Mouse (Mus musculus) intestine, embryonic 16.5 days (tissue): Measurements from ENCODE around the gene Ppp6r2. TPM values are rescaled to one million over a fixed set of nuclear protein-coding genes. Genes with fewer than 3 reads are reported as not detected.

ENCODE experiments used
- ATAC-seq: fragments of 200-750 bp; cut with Nextera tagmentation; 2 replicates; pipeline ENCODE4 v1.8.0; 2017; ENCODE audit warnings: moderate TSS enrichment, moderate library complexity
- H3K27ac ChIP-seq: fragments of 300-500 bp; sonication (generic); 2 replicates; pipeline ENCODE4 v1.5.1; 2014; ENCODE audit warnings: mild to moderate bottlenecking, low read length
- H3K27me3 ChIP-seq: fragments of 300-500 bp; sonication (generic); replicated peaks from 2 replicates; pipeline ENCODE4 v1.6.1; 2014; ENCODE audit warnings: low read length, control low read depth, mixed read lengths; ENCODE audit not compliant: control insufficient read depth, insufficient read depth
- H3K36me3 ChIP-seq: fragments of 300-500 bp; sonication (generic); 2 replicates; pipeline ENCODE4 v1.6.1; 2014; ENCODE audit warnings: low read length, control low read depth; ENCODE audit not compliant: control insufficient read depth, insufficient read depth
- H3K4me1 ChIP-seq: fragments of 300-500 bp; sonication (generic); 2 replicates; pipeline ENCODE4 v1.6.1; 2014; ENCODE audit warnings: low read length, control low read depth, mixed read lengths; ENCODE audit not compliant: control insufficient read depth, insufficient read depth
- H3K4me2 ChIP-seq: fragments of 300-500 bp; sonication (generic); 2 replicates; pipeline ENCODE4 v1.6.1; 2014; ENCODE audit warnings: low read depth, low read length, control low read depth
- H3K4me3 ChIP-seq: fragments of 300-500 bp; sonication (generic); 2 replicates; pipeline ENCODE4 v1.5.1; 2014; ENCODE audit warnings: mild to moderate bottlenecking, low read length
- H3K9ac ChIP-seq: fragments of 300-500 bp; sonication (generic); 2 replicates; pipeline ENCODE4 v1.6.1; 2014; ENCODE audit warnings: low read depth, low read length
- H3K9me3 ChIP-seq: fragments of 300-500 bp; sonication (generic); 2 replicates; pipeline ENCODE4 v1.6.1; 2016; ENCODE audit warnings: low read length, control low read depth; ENCODE audit not compliant: control insufficient read depth
- WGBS: fragments of 180-500 bp; shearing (Covaris S2); extraction: QIAGEN DNeasy Blood & Tissue Kit; methylation state at CpG from one replicate; pipeline ENCODE4 v1.1.7; 2014; 5-methylcytosine and 5-hydroxymethylcytosine counted together
- polyA plus RNA-seq: library from polyadenylated mRNA; unstranded; fragments of >200 nt; fragmentation: Nextera tagmentation; extraction: Ambion mirVana; gene quantifications from 2 replicates; pipeline ENCODE4 v1.2.1, GENCODE M21; 2015

Gene Ppp6r2
- polyA plus RNA-seq, 1 experiment from 2014 or later: 18.0 TPM

DNA sequence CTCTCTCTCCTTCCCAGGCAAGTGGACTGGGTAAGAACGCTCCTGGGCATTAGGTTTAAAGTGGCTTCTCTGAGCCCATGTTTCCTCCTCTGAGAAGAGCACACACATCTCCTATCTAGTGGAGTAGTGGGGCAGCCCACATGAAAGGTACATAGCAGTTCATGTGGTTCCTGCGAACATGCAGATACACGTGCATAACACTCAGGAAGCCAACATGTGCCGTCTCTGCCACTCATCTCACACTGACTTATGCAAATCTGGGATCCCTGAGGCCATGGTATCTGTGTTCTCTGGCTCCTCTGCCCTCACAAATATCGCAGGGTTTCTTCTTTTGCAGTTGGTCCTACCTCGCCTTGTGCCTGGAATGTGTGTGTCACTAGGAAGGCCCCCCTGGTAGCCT lies 71.2 kb downstream of the Ppp6r2 start:
- Histone ChIP-seq H3K9ac (no peak overlapping the region), H3K27me3 (no peaks in the 10 kb centered on the region), H3K27ac (no peak overlapping the region), H3K4me1 (no peaks in the 10 kb centered on the region), H3K4me3 (no peak overlapping the region), H3K36me3 (peaks cover 7% of the 10 kb centered on the region; the same call in 1 of the 2 replicates), H3K4me2 (no peak overlapping the region), H3K9me3 (no peaks in the 10 kb centered on the region)
- ATAC-seq: no peak
- WGBS: 88% methylated on average over 6 of the region's 6 CpGs

DNA sequence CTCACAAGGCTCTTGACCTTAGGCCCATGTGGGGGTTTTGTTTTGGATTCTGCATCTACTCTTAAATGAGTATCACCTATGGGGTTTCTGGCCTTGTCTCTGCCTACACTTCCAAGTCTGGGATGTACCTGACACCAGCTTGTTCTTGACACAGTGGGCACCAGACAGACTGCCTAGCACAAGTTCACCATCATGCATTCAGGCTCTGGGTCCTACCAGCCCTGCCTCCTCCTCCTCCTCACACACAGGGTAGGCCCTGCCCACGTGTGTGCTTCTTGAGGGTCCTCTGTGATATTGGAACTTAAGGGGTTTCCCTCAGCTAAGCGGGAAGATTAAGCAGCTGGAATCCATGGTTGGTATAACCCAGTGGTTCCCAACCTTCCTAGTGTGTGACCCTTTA lies 72.7 kb downstream of the Ppp6r2 start:
- Histone ChIP-seq H3K4me2 (no peak overlapping the region), H3K9ac (no peak overlapping the region), H3K27ac (no peak overlapping the region), H3K4me1 (no peaks in the 10 kb centered on the region), H3K27me3 (no peaks in the 10 kb centered on the region), H3K4me3 (no peak overlapping the region), H3K36me3 (peaks cover 11% of the 10 kb centered on the region; the same call in 1 of the 2 replicates), H3K9me3 (no peaks in the 10 kb centered on the region)
- ATAC-seq: no peak
- 73% methylated on average over 2 of the region's 2 CpGs for WGBS

DNA sequence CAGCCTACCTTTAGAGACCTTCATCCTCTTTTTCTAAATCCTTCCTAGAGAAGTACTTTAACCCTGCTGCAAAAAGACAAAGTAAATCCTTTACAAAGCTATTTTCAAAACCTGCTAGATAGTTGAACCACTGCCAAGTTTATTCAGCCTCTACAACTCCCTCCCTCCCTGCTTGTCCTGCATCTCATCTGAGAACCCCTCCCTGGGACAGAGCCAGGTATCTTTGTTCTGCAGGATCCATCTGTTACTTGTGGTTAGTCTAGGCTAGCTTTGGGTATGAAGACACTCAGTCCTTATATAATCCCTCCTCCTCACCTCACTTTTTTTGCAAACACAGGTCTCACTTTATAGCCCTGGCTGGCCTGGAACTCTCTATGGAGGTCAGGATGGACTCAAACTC lies 73.7 kb downstream of the Ppp6r2 start:
- no peak for ATAC-seq
- Histone ChIP-seq H3K9me3 (no peaks in the 10 kb centered on the region), H3K36me3 (peaks cover 13% of the 10 kb centered on the region; the same call in 1 of the 2 replicates)

DNA sequence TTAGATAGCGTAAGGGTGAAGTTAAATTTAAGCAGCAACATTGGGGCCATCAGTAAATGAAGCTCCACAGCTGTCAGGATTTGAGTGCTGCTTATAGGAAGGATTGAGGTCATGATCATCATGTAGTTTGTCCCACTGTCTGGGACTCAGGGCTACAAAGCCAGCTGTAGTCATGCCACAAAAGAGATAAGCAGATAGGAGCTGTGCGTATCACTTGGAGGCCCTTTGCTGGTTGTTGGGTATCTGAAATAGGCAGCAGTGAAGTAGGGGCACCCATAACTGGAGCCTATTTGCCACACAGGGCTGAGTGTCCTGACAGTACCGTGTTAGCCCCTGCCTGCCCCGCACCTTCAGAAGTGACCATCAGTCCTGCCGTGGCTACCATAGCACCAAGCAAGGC lies 74.1 kb downstream of the Ppp6r2 start:
- H3K36me3 ChIP-seq: peaks cover 13% of the 10 kb centered on the region; the same call in 1 of the 2 replicates
- H3K27ac ChIP-seq: no peak overlapping the region
- no peaks in the 10 kb centered on the region for H3K9me3 ChIP-seq
- no peaks in the 10 kb centered on the region for H3K27me3 ChIP-seq
- no peak overlapping the region for H3K9ac ChIP-seq
- H3K4me1 ChIP-seq: no peaks in the 10 kb centered on the region
- ATAC-seq: peak; percentile 36; the same call in 1 of the 2 replicates
- WGBS: 93% methylated on average over 5 of the region's 5 CpGs
- H3K4me2 ChIP-seq: no peak overlapping the region
- no peak overlapping the region for H3K4me3 ChIP-seq

More for the DNA sequence above, 73.7 kb downstream of the Ppp6r2 start:
- no peak overlapping the region for H3K4me2 ChIP-seq
- no peak overlapping the region for H3K9ac ChIP-seq
- no peaks in the 10 kb centered on the region for H3K27me3 ChIP-seq
- H3K27ac ChIP-seq: no peak overlapping the region
- no peaks in the 10 kb centered on the region for H3K4me1 ChIP-seq
- H3K4me3 ChIP-seq: no peak overlapping the region

DNA sequence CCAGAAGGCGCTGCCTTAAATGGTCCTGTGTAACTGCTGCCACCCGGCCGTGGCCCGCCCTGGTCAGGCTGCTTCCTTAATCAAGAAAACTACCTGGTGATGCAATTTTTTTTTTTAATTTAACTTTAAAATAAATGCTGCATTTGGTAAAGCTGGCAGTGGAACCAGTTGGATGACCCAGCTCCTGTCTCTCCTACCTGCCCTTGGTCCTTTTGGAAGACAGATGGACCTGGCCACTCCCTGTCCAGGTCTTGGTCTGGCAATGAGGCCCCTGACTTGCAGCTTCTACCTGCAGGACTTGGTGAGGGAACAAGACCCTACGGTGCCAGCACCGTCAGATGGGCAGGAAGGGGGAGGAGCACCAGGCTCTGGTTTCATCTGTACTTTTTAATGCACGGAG lies 74.8 kb downstream of the Ppp6r2 start:
- Histone ChIP-seq H3K27ac (no peak overlapping the region), H3K36me3 (peaks cover 13% of the 10 kb centered on the region; the same call in 1 of the 2 replicates)
- 80% methylated on average over 7 of the region's 7 CpGs for WGBS

DNA sequence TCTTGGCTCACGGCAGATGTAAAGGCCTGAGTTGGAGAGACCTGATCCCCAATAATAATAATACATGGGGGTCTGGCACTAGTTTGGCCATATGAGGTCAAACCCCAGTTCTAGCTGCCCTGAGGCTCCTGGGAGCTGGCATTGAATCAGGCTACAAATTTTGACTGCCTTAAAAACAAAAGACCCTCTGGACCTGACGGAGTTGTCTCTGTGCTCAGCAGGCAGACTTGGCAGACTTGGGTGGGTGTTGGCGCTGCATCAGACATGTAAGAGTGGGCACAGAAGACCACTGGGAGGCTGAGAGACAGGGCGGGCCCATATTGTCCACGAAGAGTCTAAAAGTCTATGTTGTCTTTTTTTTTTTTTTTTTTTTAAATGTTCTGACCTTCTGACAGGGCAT lies 75.2 kb downstream of the Ppp6r2 start:
- H3K4me1 ChIP-seq: no peaks in the 10 kb centered on the region
- no peaks in the 10 kb centered on the region for H3K27me3 ChIP-seq
- no peak overlapping the region for H3K27ac ChIP-seq
- 89% methylated on average over 5 of the region's 5 CpGs for WGBS
- peaks cover 13% of the 10 kb centered on the region; the same call in 1 of the 2 replicates for H3K36me3 ChIP-seq
- H3K4me2 ChIP-seq: no peak overlapping the region
- H3K9me3 ChIP-seq: no peaks in the 10 kb centered on the region
- H3K9ac ChIP-seq: no peak overlapping the region
- H3K4me3 ChIP-seq: no peak overlapping the region
- no peak for ATAC-seq

More for the DNA sequence above, 74.8 kb downstream of the Ppp6r2 start:
- H3K4me3 ChIP-seq: no peak overlapping the region
- no peaks in the 10 kb centered on the region for H3K27me3 ChIP-seq
- no peak overlapping the region for H3K9ac ChIP-seq
- no peak for ATAC-seq
- no peaks in the 10 kb centered on the region for H3K9me3 ChIP-seq
- H3K4me1 ChIP-seq: no peaks in the 10 kb centered on the region
- no peak overlapping the region for H3K4me2 ChIP-seq

DNA sequence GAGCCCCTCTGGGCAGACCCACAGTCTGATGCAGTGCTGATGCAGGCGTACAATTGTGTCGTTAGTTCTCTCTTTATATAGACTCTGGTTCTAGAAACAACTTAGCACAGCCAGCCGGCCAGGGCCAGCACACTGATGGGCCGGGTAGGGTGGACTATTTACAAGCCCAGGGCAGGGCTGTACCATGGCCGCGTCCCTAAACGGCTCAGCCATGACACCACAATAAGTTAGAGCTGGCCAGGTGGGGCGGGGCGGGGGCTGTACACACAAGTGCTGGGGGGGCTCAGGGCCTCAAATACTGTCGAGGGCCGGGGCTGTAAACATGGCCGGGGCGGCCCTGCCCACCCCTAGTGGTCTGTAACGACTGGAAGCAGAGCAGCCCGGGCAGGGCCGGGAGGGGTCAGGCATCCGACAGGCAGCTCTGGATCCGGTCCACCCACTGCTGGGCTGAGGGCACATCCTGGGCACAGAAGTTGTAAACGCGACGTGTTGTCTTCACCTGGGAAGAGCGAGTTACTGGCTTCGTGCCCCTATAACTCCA lies 76.9 kb downstream of the Ppp6r2 start:
- ATAC-seq: no peak
- no peak overlapping the region for H3K4me3 ChIP-seq
- no peaks in the 10 kb centered on the region for H3K9me3 ChIP-seq
- H3K4me1 ChIP-seq: no peaks in the 10 kb centered on the region
- H3K36me3 ChIP-seq: peaks cover 10% of the 10 kb centered on the region; the same call in 1 of the 2 replicates
- H3K27ac ChIP-seq: no peak overlapping the region
- WGBS: 81% methylated on average over 23 of the region's 23 CpGs
- no peak overlapping the region for H3K9ac ChIP-seq
- H3K27me3 ChIP-seq: no peaks in the 10 kb centered on the region
- H3K4me2 ChIP-seq: no peak overlapping the region

DNA sequence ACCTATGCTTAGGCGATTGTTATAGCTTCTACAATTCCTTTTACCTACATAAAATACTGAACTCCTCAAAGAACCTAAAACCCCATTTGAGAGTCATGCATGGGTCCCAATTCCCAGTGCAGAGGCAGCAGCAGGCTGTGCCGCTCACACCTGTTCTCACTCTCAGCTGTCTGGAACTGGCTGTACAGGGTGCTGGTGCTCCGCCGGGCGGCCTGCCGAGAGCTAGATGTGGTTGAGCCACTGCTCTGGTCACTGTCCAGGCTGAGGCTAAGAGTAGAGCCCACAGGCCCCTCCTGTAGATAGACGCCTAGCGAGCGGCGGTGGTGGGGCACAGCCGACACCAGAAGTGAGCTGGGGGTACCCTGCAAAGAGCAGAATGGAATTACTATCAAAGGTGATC lies 78.1 kb downstream of the Ppp6r2 start:
- H3K4me2 ChIP-seq: no peak overlapping the region
- no peak overlapping the region for H3K4me3 ChIP-seq
- no peak overlapping the region for H3K9ac ChIP-seq
- H3K36me3 ChIP-seq: 0 out of 2 replicates have a peak, but pooled peaks cover 18% of the 10 kb centered on the region
- H3K4me1 ChIP-seq: no peaks in the 10 kb centered on the region
- H3K27me3 ChIP-seq: no peaks in the 10 kb centered on the region
- no peaks in the 10 kb centered on the region for H3K9me3 ChIP-seq
- 95% methylated on average over 11 of the region's 11 CpGs for WGBS
- H3K27ac ChIP-seq: no peak overlapping the region
- ATAC-seq: no peak

DNA sequence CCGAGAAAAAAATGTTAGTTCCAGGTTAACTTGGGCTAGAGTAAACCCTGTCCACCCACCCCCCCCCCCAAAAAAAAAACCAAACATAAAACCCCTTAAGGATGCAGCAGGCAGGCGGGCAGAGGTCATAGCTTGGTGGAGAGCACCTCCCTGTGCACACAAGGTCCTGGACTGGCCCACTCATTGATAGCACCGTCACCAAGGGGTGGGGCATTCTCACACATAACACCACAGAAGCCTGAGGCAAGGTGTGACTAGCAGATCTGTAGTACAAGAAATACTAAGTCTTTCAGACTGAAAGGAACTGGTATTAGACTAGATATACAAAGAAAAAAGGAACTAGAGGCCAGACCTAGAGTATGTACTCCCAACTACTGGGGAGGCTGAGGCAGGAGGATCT lies 80.2 kb downstream of the Ppp6r2 start:
- Histone ChIP-seq H3K9ac (no peak overlapping the region), H3K27me3 (no peaks in the 10 kb centered on the region), H3K9me3 (no peaks in the 10 kb centered on the region), H3K36me3 (peaks cover 23% of the 10 kb centered on the region), H3K4me2 (no peak overlapping the region), H3K4me1 (peaks cover 4% of the 10 kb centered on the region; the same call in 1 of the 2 replicates), H3K27ac (no peak overlapping the region), H3K4me3 (no peak overlapping the region)
- no peak for ATAC-seq
- 79% methylated on average over 3 of the region's 3 CpGs for WGBS

DNA sequence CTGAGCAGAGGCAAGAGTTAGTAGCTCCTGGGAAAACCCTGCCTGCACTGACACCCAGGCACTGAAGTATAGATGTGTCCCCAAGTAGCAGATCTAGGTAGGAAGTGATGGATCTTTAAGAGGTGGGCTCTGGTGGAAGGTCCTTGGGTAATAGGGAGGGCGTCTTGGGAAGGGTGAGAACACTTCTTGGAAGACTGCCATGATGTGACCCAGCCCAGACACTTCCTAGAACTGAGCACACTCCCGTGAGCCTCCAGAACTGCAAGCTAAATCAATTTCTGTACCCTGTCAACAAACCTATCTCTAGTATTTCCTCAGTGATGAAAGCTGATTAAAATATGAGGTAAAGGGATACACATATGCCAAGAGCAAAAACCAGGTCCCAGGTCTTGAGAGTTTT lies 81.4 kb downstream of the Ppp6r2 start:
- Histone ChIP-seq H3K4me1 (peaks cover 6% of the 10 kb centered on the region; the same call in 1 of the 2 replicates), H3K27me3 (no peaks in the 10 kb centered on the region), H3K36me3 (peaks cover 23% of the 10 kb centered on the region), H3K4me3 (no peak overlapping the region), H3K9ac (no peak overlapping the region), H3K27ac (no peak overlapping the region), H3K4me2 (no peak overlapping the region), H3K9me3 (no peaks in the 10 kb centered on the region)
- 62% methylated on average over 2 of the region's 2 CpGs for WGBS
- no peak for ATAC-seq
